Mouse (Mus musculus): Measurements from ENCODE around the gene Zfp574.

Gene Zfp574

DNA sequence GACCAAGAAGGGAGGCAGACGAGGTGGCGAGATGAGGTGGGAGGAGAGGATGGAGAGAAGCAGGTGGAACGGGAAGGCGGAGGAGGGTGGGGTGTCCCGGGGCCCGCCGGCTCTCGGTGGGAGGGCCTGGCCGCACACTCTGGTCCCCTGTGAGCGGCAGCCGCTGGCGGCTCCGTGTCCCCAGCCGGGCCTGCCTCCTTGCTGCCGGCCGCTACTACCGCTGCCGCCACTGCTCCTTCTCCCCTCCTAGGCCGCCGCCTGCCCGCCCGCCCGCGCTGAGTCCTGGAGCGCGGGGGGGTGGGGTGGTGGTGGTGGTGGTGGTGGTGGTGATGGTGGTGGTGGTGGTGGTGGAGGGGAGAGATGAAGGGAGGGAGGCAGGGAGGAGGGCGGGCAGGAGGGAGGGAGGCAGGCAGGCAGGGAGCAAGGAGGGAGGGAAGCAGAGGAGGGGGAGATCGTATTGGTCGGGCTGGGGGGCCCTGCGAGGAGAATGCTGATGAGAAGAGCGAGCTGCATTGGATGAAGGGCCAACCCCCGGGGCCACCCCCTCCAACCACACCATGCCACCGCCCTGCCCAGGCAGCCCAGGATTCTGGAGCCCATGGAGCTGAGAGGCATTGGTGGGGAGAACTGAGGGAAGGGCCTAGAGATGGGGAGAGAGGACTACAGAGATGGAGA is 486 bp downstream of the Zfp574 start:
- no peak for DNase-seq (ENCODE audit: low spot score in 2 of 2)

DNA sequence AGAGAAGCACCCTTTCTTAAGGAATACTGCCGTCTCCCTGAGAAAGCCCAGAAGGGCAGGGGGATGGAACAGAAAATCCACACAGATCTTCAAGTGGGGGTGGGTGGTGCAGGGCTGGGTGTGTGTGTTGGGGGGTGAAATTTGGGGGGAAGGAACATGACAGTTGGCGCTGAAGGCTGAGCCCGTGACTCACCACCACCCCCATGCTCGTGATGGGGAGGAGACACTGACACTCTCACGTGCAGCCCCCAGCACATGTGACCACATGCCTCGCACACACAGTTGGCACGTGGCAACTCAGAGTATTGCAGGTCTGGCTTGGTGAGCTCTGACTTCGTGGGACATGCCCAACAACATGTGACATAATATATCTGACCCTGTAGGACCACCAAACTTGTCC is 1.6 kb downstream of the Zfp574 start:
- DNase-seq (ENCODE audit: low spot score in 2 of 2) = no peak

DNA sequence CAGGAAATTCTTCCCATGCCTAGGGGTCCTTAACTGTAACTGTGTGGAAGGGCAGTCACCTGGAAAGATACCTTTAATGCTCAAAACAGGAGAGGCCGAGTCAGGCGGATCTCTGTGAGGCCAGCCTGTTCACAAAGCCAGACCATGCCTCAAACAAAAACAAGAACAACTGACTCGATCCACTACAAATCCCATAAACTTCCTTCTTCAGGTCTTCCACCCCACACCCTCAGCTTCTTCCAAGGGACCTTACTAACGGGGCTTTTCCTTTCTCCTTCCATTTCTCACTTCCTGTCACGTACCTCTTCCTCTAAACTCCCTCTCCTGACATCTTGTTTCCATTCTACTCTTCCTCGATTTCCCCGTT is 3.9 kb downstream of the Zfp574 start:
- no peak for DNase-seq (ENCODE audit: low spot score in 2 of 2)

DNA sequence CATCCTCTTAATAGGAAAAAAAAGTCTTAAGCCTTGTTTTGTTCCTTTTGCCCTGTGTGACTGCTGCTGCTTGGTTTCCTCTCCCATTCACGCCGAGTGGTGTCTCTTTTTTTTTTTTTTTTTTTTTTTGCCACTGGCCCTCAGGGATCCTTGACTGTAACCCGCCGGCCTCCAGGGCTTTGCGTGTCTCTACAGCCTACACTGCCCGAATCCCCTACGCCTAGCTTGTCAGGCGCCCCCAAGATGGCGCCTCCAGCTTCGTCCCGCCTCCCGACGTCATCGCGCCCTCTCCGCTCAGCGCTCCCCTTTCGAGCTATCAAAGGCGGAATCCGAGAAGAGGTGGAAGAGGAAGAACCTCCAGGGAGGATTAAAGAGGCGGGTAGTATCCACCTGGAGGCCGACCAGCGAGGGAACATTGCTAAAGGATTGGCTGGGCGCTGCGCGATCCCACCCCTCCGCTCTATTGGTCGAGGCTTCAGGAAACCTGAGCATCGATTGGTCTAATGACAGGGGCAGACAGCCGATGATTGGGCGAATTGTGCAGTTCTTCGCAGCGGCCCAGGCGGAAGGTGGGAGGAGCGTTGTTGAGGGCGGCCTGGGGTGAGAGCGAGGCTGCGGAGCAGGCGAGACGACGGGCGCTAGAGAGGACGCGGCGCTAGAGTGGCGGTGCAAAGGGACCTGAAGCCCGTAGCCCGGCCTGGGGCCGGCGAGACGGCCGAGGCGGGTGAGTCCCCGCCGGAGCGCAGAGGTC is 4.5 kb downstream of the Zfp574 start:
- peak; percentile 94 to 98 for DNase-seq (ENCODE audit: low spot score in 2 of 2)

DNA sequence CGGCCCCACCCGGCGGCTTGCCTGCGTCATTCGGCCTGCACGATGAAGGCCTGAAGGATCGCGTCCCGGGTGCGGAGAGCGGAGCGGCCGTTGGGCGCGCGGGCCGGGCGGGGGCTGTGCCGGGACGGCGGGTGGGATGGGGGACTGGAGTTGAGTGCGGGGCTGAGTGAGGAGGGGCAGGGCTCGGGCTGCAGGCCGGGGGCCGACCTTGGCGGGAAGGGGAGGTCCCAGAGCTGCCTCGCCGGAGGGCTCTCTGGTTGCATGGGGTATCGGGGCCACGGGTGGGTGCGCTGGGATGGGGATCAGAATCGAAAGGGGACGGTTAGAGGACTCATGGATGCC is 5.0 kb downstream of the Zfp574 start:
- no peak for DNase-seq (ENCODE audit: low spot score in 2 of 2)

DNA sequence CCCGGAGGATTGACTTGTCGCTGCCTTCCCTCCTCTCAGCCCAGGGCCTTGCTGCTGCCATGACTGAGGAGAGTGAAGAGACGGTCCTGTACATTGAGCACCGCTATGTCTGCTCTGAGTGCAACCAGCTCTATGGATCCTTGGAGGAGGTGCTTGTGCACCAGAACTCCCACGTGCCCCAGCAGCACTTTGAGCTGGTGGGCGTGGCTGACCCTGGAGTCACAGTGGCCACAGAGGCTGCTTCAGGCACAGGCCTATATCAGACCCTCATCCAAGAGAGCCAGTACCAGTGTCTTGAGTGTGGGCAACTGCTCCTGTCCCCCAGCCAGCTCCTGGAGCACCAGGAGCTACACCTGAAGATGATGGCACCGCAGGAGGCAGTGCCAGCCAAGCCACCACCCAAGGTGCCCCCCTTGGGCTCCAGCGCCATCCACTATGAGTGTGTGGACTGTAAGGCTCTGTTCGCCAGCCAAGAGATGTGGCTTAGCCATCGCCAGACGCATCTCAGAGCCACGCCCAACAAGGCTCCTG is 7.2 kb downstream of the Zfp574 start:
- no peak for DNase-seq (ENCODE audit: low spot score in 2 of 2)

DNA sequence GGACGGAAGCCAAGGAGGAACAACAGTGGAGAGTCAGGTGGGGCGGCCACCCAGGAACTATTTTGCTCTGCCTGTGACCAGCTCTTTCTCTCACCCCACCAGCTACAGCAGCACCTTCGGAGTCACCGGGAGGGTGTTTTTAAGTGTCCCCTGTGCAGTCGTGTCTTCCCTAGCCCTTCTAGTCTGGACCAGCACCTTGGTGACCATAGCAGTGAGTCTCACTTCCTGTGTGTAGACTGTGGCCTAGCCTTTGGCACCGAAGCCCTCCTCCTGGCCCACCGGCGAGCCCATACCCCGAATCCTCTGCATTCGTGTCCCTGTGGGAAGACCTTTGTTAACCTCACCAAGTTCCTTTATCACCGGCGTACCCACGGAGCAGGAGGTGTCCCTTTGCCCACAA is 8.1 kb downstream of the Zfp574 start:
- DNase-seq (ENCODE audit: low spot score in 2 of 2) = no peak

DNA sequence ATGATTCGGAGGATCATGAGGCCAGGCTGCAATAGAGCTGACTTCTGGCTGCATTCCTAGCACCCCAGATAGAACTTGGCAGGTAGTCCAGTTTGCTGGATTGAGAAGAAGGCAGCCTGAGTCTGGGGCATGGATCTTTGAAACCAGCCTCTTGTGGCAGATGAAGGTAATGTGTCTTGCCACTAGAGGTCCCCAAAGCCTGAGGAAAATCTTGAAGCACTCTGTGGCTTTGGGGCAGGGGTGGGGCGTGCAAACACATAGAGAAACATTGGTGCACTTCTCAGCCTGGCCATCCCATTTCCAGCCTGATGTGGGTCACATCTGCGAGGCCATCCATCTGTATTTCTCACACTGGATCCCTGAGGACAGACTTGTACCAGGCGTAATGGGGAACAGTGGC is 10.1 kb downstream of the Zfp574 start:
- DNase-seq (ENCODE audit: low spot score in 2 of 2) = peak in 1 of 2 experiments; percentile 49

DNA sequence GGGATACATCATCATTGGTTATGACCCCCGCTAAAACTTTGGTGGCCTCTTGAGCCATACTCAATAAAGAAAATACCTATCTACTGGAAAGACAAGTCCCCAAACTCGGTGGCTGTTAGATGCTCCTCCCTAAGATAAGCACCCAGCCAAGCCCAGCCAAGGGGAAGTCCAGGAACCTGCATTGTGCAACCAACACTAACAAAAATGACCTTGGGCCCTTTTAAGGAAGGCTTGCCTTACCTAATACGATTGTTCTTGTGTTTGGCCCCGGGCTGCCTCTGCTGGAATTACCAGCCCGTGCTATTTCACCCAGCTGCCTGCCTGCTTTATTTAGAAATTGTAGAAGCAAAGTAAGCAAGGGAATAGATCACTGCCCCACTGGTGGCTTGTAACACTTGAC is 12.3 kb downstream of the Zfp574 start:
- no peak for DNase-seq (ENCODE audit: low spot score in 2 of 2)

DNA sequence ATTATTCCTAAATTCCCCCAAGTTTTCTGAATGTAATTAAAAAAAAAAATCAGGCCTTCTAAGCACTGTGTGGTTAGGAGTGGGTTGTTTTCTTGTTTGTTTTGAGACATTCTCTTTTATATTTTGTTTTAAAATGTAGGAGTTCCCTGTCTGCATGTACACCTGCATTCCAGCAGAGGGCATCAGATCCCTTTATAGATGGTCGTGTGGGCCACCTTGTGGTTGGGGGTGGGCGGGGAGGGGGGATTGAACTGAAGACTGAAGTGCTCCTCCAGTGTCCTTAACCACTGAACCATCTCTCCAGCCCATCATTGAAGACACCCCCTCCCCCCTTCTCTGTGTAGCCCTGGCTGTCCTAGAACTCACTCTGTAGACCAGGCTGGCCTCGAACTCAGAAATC is 14.3 kb downstream of the Zfp574 start:
- no peak for DNase-seq (ENCODE audit: low spot score in 2 of 2)

DNA sequence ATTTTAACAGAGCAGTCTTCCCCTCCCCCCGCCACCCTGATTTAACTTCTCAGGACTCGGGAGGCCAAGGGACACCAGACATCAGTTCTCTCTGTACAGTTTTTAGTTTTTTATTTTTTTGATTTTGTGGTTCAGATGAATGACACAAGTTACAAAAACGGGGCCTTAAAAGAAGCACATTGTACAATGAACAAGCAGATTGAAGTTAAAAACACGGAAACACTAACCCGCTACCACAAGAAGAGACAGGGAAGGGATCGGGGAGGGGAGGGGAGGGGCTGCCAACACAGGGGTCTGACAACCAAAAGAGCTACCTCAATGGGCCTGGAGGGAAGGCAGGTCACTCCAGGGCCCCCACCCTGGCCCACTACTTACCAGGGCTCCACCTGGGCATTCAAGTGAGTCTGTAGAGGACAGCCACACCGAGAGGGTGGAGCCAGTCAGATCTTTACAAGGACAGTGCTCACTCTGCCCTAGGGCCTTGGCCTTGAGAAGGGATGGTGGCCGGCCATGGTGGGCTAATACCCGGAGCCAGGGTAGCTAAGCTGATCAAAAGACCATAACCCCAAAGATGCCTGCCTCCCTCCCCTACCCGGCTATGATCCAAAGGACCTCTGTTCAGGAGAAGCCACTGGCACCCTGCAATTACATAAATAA is 15.0 kb downstream of the Zfp574 start:
- no peak for DNase-seq (ENCODE audit: low spot score in 2 of 2)

DNA sequence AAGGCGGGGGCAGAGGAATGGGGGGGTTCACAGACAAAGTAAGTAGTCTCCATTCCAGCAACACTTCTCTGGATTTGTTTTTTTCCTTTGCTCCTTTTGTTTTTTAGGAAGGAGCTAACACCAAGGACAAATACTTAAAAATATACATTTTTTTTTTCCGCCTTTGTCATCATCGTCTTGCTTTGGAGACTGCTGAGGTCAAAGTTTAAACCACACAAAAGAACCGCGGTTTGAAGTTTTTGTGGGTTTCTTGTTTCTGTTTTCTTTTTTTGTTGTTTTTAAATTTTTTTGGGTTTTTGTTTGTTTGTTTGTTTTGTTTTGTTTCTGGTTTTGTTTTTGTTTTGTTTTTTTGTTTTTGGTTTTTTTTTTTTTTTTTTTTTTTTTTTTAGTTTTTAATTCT is 15.6 kb downstream of the Zfp574 start:
- no peak for DNase-seq (ENCODE audit: low spot score in 2 of 2)

DNA sequence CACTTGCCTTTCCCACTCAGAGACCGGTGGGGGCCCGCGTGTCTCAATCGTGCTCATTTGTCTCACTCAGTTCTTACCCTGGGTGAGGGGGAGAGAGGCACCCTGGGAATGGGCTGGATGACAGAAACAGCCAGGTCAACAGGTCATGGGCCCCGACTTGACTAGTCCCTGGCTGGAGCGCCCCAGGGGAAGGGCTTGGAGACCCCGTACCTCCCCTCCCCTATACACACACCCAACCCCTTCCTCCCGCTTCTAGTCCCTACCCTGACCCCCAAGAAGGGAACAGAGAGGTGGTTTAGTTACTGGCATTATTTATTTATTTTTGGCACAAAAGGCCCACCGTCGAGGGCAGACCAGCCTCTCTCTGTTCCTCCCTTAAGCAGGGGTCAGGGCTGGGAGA is 16.2 kb downstream of the Zfp574 start:
- DNase-seq (ENCODE audit: low spot score in 2 of 2) = no peak

DNA sequence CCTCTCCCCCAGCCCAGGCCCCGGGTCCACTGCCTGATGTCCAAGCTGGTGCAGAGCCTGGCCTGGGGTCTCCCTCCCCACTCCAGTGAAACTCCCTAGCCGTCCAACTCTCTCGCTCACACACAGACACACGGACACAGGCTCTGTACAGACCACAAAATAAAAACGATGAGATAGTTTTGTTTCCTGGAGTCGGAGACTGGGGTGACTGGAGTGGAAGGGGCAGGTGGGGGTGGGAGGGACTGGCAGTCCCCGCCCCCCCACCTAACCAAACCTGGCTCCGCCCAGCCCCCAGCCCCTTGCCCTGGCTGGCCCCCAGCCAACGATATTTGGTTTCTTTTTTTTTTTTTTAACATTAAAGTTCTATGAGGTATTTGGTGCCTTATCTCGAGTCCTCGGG is 16.6 kb downstream of the Zfp574 start:
- no peak for DNase-seq (ENCODE audit: low spot score in 2 of 2)

DNA sequence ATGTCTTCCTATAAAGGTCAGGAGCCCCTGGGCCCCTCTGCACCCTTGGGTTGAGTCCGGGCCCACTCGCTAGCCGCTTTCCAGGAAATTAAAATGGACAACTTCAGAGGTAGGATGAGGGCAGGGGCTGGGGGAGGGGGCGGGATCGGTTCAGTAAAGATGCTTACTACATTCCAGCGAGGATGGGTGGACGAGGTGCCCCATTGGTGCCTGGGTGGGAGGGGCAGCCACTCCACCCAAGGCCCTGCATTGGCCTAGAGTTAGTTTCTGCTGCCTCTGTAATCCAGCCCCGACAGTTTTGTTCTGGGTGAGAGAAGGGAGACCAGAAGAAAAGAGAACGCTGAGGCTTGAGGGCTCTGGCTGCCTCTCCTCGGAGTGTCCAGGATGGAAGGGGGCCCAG is 17.5 kb downstream of the Zfp574 start:
- DNase-seq (ENCODE audit: low spot score in 2 of 2) = no peak

DNA sequence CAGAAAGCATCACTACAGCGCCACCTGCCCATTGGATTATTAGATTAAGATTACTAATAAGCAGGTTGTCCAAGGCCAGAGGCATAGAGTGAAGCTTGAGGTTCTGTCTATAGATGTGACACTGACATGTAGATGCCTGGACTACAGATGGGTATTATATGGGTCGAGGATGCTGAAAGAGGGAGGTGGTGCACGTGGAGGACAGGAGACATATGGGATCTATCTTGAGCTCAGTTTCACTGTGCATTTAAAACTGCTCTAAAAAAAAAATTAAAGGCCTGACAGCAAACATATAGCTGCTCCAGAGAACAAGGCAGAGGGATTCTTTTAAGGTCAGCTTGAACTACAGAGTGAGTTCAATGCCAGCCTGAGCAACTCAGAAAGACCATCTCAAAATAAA is 25.8 kb downstream of the Zfp574 start:
- DNase-seq (ENCODE audit: low spot score in 2 of 2) = no peak

DNA sequence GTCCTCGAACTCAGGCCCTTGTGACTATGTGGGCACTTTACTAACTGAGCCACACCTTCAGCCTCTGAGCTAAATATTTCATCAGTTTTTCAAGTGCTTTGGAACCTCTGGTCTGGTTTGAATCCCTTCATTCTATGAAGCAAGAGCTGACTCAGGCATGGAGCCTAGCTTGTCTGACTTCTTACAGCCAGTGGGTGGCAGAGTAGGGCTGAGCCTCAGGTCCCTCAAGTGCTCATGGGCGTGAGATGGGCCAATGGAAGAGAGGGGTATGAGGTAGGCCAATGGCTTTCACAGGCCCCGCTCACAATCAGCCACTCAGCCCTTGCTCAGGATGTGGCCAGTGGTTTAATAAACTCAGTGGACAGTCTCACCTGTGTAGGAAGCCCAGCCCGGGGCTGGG is 27.2 kb downstream of the Zfp574 start:
- no peak for DNase-seq (ENCODE audit: low spot score in 2 of 2)

DNA sequence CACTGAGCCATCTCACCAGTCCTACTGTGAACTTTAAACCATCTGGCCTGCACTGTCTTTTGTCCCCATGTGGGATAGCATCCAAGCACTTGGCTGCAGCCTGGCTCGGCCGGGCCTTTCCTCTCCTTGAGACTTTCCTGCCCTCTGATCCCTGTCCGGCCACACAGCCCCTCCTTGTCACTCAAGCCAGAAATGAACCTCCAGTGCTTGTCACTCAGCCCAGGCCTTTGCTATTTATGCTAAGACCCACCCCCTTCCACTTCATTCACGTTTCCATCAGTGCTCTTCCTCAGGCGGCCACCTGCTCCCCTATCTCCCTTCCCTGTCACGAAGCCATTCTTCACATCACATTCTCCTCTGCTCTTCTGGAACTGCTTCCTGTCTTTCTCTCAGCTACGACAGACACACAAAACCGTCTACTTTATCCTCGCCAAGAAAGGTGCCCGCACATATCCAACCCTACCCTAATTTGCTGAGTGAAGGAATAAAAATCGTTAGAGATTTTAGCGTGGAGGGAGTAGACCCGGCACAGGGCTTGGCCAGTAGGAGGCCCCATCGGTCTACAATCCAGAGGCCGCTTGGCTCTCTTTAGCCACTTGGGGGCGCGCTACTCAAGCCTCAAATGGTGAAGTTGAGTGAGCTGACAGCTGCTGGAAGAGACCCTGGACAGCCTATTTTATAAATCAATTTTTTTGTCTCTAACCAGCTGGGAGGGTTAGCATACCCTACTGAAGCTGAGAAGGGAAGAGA is 33.2 kb downstream of the Zfp574 start:
- peak; percentile 61 to 90 for DNase-seq (ENCODE audit: low spot score in 2 of 2)

DNA sequence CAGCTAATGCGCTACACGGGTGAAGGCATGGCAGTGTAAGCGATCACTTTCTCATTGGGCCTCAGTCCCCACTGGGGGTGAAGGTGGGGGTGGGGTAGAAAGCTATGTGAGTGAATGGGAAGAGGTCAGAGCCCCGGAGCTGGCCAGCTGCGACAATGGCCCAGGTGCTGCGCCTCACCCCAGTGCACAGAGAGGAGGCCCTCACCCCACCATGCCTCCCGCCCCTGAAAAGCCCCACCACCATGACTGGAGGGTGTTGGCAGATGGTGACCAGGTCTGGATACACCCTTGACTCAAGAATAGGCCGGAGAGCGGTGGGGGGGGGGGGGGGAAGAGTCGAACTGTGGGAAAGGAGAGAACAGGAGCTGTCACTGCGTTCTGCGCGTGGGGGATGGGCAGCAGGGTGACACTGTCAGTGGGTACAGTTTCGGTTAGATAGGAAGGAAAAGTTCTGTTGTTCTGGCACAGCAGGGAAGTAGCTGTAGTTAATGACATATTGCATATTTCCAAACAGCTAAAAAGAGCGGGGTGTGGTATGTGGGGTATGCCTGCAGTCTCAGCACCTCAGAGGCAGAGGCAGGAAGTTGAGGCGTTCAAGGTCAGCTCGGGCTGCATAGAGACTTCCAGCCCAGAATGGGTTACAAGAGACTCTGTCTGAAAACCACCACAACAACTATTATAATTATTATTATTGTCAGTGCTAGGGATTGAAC is 34.6 kb downstream of the Zfp574 start:
- no peak for DNase-seq (ENCODE audit: low spot score in 2 of 2)

DNA sequence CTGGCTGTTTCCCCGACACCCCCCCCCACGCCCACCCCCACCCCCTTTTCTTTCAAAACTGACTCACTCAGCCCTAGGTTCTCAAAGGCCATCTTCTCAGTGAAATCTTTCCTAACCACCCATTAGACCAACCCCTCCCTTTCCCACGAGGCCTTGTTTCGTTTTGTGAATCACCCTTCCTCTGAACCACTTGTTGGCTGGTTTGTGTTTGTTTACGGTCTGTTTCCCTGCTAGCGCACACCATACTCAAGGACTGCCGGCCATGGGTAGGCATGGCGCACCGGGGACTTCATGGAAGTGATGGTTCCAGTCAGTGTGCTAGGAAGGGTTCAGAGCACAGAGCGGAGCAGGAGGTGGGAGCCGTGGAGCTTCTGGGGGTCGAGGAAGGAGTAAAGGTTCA is 37.0 kb downstream of the Zfp574 start:
- no peak for DNase-seq (ENCODE audit: low spot score in 2 of 2)

DNA sequence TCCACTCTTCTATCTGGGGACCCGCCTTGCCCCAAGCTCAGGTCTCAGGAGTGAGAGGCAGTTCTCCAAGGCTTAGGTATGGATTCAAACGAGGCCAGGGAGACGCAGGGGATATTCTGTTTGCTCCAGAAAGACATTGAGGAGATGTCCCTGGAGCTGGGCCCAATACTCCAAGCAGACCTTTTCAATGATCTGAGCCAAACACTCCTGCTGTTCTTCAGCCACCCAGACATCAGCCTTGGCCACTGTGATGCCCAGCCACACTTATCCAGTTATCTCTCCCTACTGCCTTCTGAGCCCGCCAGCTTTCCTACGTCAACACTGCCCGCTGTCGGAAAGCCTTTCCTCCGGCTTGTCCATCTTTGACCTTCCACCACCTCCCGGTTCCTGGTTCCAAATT is 38.0 kb downstream of the Zfp574 start:
- DNase-seq (ENCODE audit: low spot score in 2 of 2) = no peak

Measured in thymus, postnatal 10 days (tissue).